ENCODE assay signal across 9 mouse cellular contexts in the genomic region with DNA sequence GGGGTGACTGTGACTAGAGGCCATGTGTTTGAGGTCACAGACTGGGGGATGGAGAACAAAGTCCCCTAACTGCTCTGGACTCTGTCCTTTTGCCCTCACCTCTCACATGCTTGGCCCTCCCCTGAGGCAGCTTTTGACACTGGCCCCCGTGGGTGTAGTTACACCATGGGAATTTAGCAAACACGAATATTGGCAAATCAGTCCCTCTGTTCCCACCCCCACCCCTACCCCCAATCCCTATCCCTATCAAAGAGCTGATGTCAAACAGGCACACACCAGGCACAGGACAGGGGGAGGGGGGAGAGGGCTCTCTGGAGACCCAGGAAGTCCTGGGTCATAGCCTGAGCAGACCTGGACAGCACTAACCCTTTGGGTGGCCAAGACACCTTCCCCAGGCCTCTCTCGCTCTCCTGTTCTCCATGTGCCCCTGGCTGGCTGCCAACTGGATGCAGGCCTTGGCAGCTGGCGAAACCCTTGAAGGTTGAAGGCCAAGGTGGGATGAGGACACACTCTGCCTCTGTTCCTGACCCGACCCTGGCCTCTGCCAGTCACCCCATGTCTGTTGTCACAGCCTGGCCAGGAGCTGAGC. TPM values are rescaled to one million over a fixed set of nuclear protein-coding genes. Genes with fewer than 3 reads are reported as not detected.
DNase-seq lines count a peak whose midpoint lies in the region; ATAC-seq and TF ChIP-seq lines count a peak whose summit lies in the region.
"Had no signal": no experiment of that assay in that cellular context is flagged by ENCODE, and none has a peak within 500 bp of the region (broad histone marks: within the 10 kb centered on the region; RNA-seq: fewer than 3 reads in every experiment).

No protein-coding gene starts in this region.

- no peaks in the 10 kb centered on the region for H3K27me3 ChIP-seq in forebrain, embryonic 10.5 days (ENCODE audit: poor library complexity, severe bottlenecking)
- no peaks in the 10 kb centered on the region for H3K27me3 ChIP-seq in forebrain, embryonic 14.5 days (replicated peaks; ENCODE audit: control insufficient read depth, insufficient read depth, low read length)
- H3K27me3 ChIP-seq in liver, postnatal 0 days (ENCODE audit: insufficient read depth, low read length): no peaks in the 10 kb centered on the region

- no peak overlapping the region for H3K4me2 ChIP-seq in forebrain, embryonic 14.5 days (ENCODE audit: low read length)
- peak overlapping the region; percentile 36; the same call in 1 of the 2 replicates for H3K4me2 ChIP-seq in liver, postnatal 0 days (ENCODE audit: low read depth, low read length)
- H3K4me2 ChIP-seq: heart, embryonic 13.5 days had no signal

- DNase-seq in forebrain, embryonic 10.5 days (ENCODE audit: extremely low spot score, low spot score): no peak
- DNase-seq in forebrain, embryonic 14.5 days (ENCODE audit: low spot score): no peak
- peak; percentile 96 to 97 for DNase-seq in adrenal gland, adult (ENCODE audit: inconsistent age in 2 of 2, low spot score in 1 of 2)
- peak; percentile 47 to 59 for DNase-seq in heart, postnatal 36 days
- DNase-seq in liver, postnatal 0 days: peak; percentile 73
- DNase-seq in spleen, adult 18-20 months: no peak
- DNase-seq in thymus, postnatal 0 days (ENCODE audit: low spot score): no peak
- no peak for DNase-seq in spleen, postnatal 4 days (ENCODE audit: low spot score in 2 of 2)

- H3K36me3 ChIP-seq in forebrain, embryonic 10.5 days (replicated peaks): no peaks in the 10 kb centered on the region
- H3K36me3 ChIP-seq in forebrain, embryonic 14.5 days (ENCODE audit: control insufficient read depth, insufficient read depth, low read length): no peaks in the 10 kb centered on the region
- no peaks in the 10 kb centered on the region for H3K36me3 ChIP-seq in liver, postnatal 0 days (replicated peaks; ENCODE audit: insufficient read depth, low read length)
- H3K36me3 ChIP-seq: heart, embryonic 13.5 days had no signal

- H3K27ac ChIP-seq in forebrain, embryonic 10.5 days: peak overlapping the region; percentile 48; the same call in 1 of the 2 replicates
- H3K27ac ChIP-seq in forebrain, embryonic 14.5 days (ENCODE audit: low read depth, low read length): no peak overlapping the region
- H3K27ac ChIP-seq in liver, postnatal 0 days (ENCODE audit: low read depth): peak overlapping the region; percentile 94
- H3K27ac ChIP-seq: heart, embryonic 13.5 days had no signal

- ATAC-seq in forebrain, embryonic 14.5 days: no peak
- peak; percentile 92 for ATAC-seq in liver, postnatal 0 days

- H3K9ac ChIP-seq in forebrain, embryonic 14.5 days (ENCODE audit: low read length): no peak overlapping the region
- H3K9ac ChIP-seq in liver, postnatal 0 days (replicated peaks): peak overlapping the region; percentile 23; the same call in 1 of the 2 replicates
- H3K9ac ChIP-seq: heart, embryonic 13.5 days had no signal

- TF ChIP-seq EP300 in liver, postnatal 0 days (IDR thresholded peaks at IDR 0.05; ENCODE audit: low read depth): peak; percentile 73

- intact Hi-C loops in heart, postnatal 36 days (cut with DNase I): no loop called here

- H3K4me1 ChIP-seq in forebrain, embryonic 10.5 days: peaks cover 18% of the 10 kb centered on the region
- no peaks in the 10 kb centered on the region for H3K4me1 ChIP-seq in forebrain, embryonic 14.5 days (ENCODE audit: control insufficient read depth, insufficient read depth, low read length)
- peaks cover 7% of the 10 kb centered on the region; the same call in 1 of the 2 replicates for H3K4me1 ChIP-seq in liver, postnatal 0 days (ENCODE audit: insufficient read depth)

- WGBS in forebrain, embryonic 10.5 days: 64% methylated on average over 5 of the region's 5 CpGs
- WGBS in forebrain, embryonic 14.5 days: 46% methylated on average over 5 of the region's 5 CpGs
- 44% methylated on average over 5 of the region's 5 CpGs for whole genome bisulfite sequencing in liver, postnatal 0 days (ENCODE audit: insufficient replicate concordance)

- H3K9me3 ChIP-seq in forebrain, embryonic 10.5 days: no peaks in the 10 kb centered on the region
- H3K9me3 ChIP-seq in forebrain, embryonic 14.5 days (replicated peaks; ENCODE audit: control insufficient read depth, low read length): no peaks in the 10 kb centered on the region
- H3K9me3 ChIP-seq in liver, postnatal 0 days (ENCODE audit: low read length): no peaks in the 10 kb centered on the region
- H3K9me3 ChIP-seq: heart, embryonic 13.5 days had no signal

- TF ChIP-seq CTCF in liver, postnatal 0 days (IDR thresholded peaks at IDR 0.05; ENCODE audit: low read depth): no peak

- no peak overlapping the region for H3K4me3 ChIP-seq in forebrain, embryonic 10.5 days
- H3K4me3 ChIP-seq in forebrain, embryonic 14.5 days (ENCODE audit: low read depth, low read length): no peak overlapping the region
- no peak overlapping the region for H3K4me3 ChIP-seq in liver, postnatal 0 days (ENCODE audit: low read depth, low read length)
- H3K4me3 ChIP-seq: heart, embryonic 13.5 days had no signal

RNA-seq across cellular contexts. Expression of gene Fgd2, which starts 24.2 kb away (rescaled TPM):
- 5.4 and 6.3 TPM in 2 replicates for polyA plus RNA-seq in forebrain, embryonic 10.5 days (2016; fragmentation: Nextera tagmentation; extraction: Ambion mirVana)
- 3.4 and 6.1 TPM in 2 replicates for polyA plus RNA-seq in forebrain, embryonic 14.5 days (2014; fragmentation: Nextera tagmentation; extraction: Ambion mirVana)
- 1 to 10 TPM; 3.5 to 4.5 TPM for total RNA-seq in heart, postnatal 36 days (2021)
- 6.3 and 8.9 TPM in 2 replicates for polyA plus RNA-seq in liver, postnatal 0 days (2015; fragmentation: Nextera tagmentation; extraction: Ambion mirVana)
- 6.8 and 7.2 TPM in 2 replicates for polyA plus RNA-seq in thymus, postnatal 0 days (2015; fragmentation: Nextera tagmentation; extraction: Ambion mirVana)

RNA-seq across cellular contexts. Expression of gene Mtch1, which starts 37.2 kb away (rescaled TPM):
- polyA plus RNA-seq in forebrain, embryonic 10.5 days (2016; fragmentation: Nextera tagmentation; extraction: Ambion mirVana): 255 and 270 TPM in 2 replicates
- polyA plus RNA-seq in forebrain, embryonic 14.5 days (2014; fragmentation: Nextera tagmentation; extraction: Ambion mirVana): 418 and 521 TPM in 2 replicates
- 100 to 1,000 TPM; 201 to 211 TPM for total RNA-seq in heart, postnatal 36 days (2021)
- 49.0 and 57.5 TPM in 2 replicates for polyA plus RNA-seq in liver, postnatal 0 days (2015; fragmentation: Nextera tagmentation; extraction: Ambion mirVana)
- polyA plus RNA-seq in thymus, postnatal 0 days (2015; fragmentation: Nextera tagmentation; extraction: Ambion mirVana): 144 and 154 TPM in 2 replicates

Comparison
In these comparisons a context has a peak if more than half of its experiments do, and no peak if none do; other contexts are left out.
1. DNase-seq: peak in adrenal gland, adult (2 of 2), heart, postnatal 36 days (2 of 2) and liver, postnatal 0 days (single experiment); none in forebrain, embryonic 10.5 days (single experiment), forebrain, embryonic 14.5 days (single experiment), spleen, adult 18-20 months (0 of 2), thymus, postnatal 0 days (single experiment) and spleen, postnatal 4 days (0 of 2).